Mouse (Mus musculus): ENCODE measurements around the gene Usp20.

DNA sequence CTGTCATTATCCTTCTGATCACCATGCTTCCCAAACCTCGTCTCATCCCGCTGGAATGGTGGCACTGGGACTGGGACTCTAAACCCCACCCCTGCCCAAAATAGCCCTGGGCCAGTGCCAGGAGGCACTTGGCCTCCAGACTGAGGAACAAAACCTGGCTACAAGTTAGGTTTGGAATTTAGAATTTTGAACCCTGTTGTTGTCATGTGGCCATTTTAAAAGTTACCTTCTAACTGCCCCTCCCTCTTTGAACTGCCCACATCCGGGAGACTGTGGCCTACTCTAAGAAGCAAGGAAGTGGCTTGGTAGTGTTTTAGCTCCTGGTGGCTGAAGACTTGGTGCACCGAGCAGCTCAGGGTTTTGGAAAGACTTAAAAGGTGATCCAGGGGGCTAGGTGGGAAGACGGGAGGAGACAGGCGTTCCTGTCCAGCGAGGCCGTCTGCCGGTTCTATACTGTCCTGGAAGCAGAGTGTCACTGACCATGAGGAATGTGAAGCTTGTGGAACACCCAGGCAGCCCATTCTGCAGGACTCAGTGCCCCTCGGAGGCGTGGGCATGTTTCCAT, 13.4 kb downstream of the Usp20 start:
- no peak for TF ChIP-seq CTCF (IDR thresholded peaks at IDR 0.05; ENCODE audit: low read depth)
- no peak; the same call in 1 of the 2 replicates for TF ChIP-seq EP300 (IDR thresholded peaks at IDR 0.05; ENCODE audit: low read depth)

All from heart, postnatal 0 days (tissue).